Mouse (Mus musculus) naive thymus-derived CD4-positive, alpha-beta T cell, adult 2 months (primary cell): Measurements from ENCODE around the gene B3gat3.
"Not testable (repeated sequence)": the region's sequence is repeated elsewhere in the genome, so short reads cannot be mapped to it uniquely, and the experiment has no call there.

Experiments
- DNase-seq: peaks from one replicate; pipeline ENCODE4 v3.0.0-alpha.2; 2011; ENCODE audit warnings: low read depth

Gene B3gat3

DNA sequence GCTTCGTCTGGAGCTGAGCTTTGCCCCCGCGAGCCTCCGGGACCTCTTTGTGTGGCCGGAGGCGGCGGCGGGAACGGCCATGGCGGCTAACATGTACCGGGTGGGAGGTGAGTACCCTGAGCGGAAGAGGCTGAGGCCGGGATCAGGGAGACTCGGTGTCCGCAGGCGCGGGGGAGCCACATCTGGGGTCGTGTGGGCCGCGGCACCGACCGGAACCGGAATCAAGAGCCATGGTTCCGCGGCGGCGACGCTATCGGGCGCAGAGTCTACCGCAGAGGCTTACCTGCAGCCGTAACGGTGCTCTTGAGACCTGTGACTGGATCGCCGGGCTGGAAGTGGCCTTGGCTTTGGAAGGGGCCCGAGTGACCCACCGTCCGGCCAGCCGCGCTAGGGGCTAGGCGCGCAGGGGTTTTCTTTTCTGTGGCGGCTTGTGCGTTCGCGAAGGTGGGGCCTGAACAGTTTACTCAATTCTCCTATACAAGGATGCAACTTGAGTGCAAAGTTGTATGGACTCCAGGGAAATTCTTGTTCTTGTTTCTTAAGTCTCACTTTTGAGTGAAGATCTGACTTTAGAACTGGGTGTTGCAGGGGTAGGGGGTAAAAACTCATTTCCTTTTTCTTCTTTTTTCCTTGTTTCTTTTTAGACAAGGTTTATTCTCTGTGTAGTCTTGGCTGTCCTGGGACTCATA lies 22.2 kb downstream of the B3gat3 start:
- DNase-seq = no peak

DNA sequence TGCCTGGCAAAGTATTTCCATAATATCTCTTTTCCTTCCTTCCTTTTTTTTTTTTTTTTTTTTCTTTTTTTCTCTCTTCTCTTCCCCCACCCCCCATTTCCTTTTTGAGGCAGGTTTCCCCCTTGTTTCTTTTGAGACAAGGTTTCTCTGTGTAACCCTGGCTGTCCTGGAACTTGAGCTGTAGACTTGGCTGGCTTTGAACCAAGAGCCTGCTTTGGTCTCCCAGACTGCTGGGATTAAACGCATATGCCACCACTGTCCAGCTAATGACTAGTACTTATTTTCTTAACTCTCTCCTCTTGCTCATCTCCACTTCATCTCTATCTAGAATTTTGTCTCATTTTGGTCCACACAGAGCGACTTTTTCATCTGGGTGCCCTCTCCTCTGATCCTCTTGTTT lies 22.9 kb downstream of the B3gat3 start:
- DNase-seq = no peak

DNA sequence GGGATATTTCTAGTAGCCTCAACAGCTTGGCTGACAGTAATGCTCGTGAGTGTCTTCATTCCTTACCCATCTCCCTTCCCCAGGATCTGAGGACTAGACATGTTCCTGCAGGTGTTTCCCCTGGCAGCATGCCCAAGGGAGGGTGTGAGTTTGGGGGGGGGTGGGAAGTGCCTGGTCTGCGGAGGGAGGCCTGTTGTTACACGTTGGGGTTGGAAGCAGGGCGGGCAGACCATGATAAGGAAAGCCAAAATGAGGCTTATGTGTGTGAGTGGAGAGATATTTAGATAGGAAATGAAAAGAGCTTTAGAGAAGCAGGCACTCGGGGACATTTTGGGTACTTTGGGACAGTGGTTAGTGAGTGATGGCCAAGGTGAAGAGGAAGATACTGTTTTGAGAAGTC lies 23.9 kb downstream of the B3gat3 start:
- no peak for DNase-seq

DNA sequence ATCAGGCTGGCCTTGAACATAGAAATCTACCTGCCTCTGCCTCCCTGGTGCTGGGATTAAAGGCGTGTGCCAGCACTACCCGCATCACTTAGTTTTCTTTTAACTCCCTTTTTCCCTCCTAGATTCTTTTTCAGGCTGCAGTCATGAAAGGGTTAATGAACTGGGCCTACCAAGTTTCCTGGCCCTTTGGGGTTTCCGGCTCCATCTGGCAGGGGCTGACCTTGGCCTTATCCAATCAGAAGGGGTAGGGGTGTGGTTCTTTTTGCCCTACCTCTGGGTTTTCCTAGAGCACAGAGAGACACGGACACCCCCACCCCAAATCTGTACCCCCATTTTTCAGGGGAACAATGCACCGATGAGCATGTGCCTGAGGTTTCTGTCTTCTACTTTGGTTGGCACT lies 24.6 kb downstream of the B3gat3 start:
- DNase-seq = peak; percentile 73

DNA sequence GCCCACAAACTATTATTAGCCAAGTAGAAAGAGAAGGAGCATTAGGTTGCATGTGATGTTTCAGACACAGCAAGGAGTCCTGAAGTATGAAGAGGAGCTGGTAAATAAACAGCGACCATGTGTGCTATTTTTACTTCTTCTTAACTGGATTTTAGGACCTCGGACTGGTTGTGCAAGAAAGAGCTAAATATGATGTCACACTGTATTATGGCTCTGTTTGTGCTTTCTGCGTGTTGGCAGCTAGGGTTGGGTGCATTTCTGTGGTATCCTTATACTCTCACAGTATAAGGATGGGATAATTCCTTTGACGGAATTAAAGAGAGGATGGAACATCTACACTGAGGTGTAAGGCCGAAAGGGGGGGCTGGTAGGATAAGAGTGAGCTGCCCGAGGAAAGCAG lies 25.1 kb downstream of the B3gat3 start:
- DNase-seq = no peak

DNA sequence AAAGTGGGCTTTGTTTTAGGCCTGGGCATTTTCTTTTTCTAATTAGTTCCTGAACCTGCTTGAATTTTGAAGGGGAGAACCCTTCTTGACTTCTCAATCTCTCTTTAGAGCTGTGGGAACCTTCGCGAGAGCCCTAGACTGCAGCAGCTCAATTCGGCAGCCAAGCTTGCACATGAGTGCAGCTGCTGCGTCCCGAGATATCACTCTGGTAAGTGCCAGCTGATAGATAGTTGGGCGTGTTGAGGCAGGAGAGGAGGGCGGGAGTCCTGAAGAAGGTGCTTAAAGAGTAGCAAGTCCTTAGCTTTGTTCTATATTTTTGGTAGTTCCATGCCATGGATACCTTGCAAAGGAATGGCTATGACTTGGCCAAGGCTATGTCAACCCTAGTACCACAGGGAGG lies 26.8 kb downstream of the B3gat3 start:
- DNase-seq = no peak

DNA sequence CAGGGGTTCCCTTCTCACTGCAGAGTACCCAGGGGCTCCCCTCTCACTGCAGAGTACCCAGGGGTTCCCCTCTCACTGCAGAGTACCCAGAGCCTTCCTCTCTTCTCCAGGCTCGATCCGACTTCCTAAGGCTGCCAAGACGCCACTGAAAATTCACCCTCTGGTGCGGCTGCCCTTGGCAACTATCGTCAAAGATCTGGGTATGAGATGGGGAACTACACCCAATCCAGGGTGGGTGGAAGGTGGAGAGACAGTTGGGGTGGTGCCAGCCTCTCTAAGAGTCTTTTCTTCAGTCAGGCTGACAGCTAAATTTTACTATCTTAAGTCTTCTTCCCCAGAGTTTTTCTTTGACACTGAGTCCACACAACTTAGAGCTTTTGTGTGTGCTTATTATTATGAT lies 30.0 kb downstream of the B3gat3 start:
- no peak for DNase-seq

DNA sequence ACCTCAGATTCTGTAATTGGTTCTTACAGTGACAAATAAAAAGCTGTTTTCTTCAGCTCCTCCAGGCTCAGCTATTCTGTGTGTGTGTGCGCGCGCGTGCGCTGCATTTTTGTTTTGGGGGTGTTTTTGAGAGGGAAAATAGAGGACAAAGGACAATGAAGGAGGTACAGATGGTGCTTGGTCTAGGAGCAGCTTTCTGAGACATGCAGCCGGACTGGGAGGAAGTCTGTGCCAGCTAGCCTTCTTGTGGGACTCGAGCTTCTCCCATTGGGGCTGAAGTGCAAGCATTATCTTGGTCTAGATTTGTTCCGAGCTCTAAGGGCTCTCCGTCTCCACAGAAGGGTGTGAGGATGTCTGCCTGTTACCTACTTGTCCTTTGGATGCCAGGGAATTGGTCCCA lies 32.1 kb downstream of the B3gat3 start:
- no peak for DNase-seq

DNA sequence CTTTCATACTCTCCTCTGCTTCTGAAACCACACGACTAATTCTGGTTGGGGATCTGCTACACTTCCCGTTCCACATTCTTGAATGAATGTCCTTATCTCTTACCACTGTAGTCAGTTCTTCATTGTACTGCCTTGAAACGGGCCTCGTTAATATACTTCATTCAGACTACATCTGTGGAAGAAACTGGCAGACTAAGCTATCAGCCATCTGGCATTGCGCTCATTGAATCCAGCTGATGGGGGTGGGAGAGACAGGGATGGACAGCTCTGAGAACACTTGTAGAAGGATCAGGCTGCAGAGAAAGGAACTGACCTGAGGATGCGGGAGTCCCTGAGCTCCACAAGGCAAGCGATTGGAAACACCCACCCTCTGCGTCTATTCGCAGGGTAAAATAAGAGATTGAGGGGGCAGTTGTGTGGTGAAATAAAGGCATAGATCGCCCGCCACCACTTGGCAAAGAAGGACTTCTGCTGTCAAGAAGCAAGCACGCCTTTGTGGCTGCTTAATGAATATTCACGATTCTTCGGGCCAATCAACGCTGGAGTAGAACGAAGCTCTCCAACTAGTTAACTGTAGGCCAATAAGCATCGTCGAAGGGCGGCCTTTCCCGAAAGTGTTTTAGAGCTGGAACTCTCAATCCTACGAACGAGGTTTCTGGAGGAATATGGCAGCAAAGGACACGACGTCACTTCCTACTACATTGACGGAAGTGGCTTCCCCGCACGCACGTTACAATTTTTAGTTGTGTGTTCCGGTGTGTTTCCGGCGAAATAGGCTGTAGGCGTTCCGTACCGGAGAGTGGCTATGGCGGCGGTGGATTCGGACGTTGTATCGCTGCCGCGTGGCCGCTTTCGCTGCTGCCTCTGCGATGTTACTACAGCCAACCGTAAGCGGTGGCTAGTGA lies 33.2 kb downstream of the B3gat3 start, which contains the start of gene Tut1:
Gene Tut1 (plus strand): TSS at position 713 of the 905 bp plus-strand sequence.
- peak; percentile 97 for DNase-seq

DNA sequence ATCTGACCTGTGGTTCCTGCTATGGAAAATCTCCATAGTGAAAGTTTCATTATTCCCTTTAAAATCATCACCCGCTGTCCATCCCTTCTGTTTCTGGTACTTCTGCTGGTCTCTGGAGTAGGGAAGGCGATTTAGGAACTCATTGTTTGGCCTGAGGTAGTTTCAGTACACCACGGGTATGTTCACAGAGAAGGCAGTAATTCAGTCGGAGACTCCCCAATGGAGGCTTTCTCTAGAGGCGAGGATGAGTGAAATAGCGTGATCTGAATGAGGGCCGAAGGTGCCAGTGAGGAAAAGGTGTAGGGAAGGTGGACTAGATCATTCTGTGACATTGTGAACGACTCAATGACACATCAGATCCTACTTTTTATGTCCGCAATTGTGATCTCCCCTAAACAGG lies 34.0 kb downstream of the B3gat3 start:
- DNase-seq = peak; percentile 44

DNA sequence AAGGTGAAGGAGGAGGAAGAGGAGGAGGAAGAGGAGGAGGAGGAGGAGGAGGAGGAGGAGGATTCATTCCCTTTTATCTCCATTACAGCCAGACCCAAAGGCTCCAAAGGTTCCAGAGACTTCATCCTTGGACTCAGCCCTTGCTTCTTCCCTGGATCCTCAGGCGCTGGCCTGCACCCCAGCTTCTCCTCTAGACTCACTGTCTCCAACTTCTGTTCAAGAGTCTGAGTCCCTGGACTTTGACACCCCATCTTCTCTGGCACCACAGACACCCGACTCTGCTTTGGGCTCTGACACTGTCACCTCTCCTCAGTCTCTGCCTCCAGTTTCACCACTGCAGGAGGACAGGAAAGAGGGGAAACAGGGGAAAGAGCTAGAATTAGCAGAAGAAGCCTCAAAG lies 42.1 kb downstream of the B3gat3 start:
- DNase-seq = no peak

DNA sequence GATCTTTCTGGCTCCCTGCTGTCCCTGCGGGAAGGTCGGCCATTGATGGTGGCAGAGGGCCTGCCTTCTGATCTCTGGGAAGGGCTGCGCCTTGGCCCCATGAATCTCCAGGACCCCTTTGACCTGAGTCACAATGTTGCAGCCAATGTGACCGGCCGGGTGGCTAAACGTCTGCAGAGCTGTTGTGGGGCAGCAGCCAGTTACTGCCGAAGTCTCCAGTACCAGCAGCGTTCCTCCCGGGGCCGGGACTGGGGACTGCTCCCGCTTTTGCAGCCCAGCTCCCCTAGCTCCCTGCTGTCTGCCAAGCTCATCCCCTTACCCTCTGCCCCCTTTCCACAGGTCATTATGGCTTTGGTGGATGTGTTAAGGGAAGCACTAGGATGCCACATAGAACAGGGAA lies 44.9 kb downstream of the B3gat3 start:
- DNase-seq = no peak

DNA sequence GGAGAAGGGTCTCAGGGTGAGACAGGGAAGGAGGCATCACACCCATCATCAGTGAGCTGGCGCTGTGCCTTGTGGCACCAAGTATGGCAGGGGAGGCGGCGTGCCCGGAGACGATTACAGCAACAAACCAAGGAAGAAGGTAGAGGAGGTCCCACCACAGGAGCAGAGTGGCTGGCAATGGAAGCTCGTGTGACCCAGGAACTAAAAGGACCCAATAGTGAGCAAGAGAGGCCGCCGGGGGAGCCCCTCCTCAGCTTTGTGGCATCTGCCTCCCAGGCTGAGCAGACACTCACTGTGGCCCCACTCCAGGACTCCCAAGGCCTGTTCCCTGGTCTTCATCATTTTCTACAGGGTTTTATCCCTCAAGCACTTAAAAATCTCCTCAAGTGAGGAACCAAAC lies 45.6 kb downstream of the B3gat3 start:
- DNase-seq = no peak

DNA sequence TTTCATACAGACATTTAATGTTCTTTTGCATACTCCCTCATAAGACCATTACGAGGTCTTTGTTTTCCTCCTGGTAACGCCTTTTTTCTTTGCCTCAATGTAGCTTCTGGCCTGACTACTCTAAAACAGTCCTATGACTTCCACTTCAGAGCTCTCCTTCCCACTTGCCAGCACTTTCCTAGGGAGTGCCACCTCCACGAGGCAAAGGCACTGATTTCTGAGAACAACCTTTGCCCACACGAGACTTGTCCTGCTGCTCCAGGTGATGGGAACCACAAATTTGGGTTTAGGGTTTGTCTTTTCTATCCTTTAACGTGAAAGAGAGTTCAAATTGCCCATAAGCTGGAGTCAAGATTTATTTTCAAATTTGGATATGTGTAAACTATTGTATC lies 46.0 kb downstream of the B3gat3 start:
- no peak for DNase-seq

DNA sequence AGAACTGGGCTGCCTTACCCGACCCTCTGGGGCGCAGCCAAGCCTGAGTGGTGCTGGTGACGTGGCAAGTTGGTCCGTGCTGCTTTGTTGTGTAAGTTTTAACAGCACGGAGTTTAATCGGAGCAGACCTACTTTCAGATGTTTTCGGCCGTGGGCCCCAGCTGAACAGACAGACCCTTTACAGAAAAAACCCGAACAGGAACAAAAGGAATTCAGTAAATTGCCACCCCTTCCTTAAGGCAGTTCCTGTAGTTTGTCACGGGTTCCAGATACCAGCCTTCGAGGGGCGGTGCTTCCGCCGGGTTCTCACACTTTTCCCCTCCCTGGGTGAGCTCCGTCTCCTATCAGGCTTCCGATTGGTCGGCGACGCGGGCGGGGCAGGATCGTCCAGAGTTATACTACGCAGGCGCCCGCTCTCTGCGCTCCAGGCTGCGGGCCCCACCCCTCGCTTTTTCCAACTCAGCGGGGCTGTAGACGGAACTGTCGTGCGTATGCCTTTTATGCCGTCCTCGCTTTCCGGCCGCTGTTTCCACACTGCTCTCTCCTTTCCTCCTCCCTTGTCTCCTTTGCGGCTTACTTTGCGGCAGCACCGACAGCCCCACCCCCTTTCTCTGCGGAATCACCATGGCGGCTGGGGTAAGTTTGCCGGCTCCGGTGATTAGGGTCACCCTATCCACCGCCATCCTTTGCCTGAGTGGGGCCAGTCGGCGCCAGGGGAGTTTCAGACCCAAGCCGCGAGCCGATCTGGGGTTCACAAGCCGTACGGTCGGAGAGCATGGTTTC lies 46.6 kb downstream of the B3gat3 start, which contains the start of gene Eef1g:
Gene Eef1g (plus strand): TSS at position 452 of the 783 bp plus-strand sequence.
- peak; percentile 99 for DNase-seq

DNA sequence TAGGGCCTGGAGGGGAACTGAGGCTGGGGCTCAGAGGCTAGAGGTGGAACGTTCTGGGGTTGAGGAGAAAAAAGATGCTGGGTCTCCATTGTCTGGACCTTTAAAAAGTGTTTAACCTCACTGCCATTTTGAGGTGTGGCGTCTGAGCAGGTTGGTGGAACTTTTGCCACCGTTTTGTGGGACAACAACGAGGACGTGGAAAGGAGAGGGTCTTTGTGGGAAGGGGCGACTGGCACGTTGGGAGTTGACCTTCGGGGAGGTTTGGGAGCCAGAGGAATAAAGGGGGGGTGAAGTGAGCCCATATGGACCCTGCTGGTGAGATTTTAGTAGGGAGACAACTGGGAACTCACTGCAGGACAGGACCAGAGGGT lies 47.2 kb downstream of the B3gat3 start:
- DNase-seq = no peak

DNA sequence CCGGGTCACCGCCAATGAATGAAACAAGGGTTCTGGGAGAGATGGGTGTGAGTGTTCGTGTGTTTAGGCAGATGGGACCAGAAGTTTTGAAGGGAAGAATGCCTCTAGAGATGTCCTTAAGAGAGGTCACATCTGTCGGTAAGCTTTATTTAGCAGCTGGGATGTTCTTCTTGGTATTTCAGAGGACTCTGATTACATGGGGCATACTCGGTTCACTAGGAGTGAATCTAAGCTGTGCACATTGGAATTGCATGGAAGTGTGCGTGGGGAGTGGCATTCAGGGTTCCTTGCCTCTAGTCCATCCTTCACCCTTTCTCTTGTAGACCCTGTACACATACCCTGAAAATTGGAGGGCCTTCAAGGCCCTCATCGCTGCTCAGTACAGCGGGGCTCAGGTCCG lies 47.7 kb downstream of the B3gat3 start:
- peak; percentile 41 for DNase-seq

DNA sequence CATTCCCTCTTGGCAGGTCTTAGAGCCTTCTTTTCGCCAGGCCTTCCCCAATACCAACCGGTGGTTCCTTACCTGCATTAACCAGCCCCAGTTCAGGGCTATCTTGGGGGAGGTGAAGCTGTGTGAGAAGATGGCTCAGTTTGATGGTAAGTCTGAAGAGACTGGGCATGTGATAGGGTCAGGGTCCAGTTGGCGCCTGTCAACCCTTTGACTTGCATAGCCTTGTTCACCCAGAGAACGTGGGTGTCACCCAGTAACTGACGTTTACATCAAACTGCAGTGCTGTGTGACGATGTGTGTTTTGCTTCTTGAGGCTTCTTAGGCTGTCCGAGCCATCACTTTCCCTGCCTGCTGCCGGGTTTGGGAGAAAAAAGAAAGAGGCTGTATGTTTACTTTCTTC lies 52.3 kb downstream of the B3gat3 start:
- not testable (repeated sequence) for DNase-seq

DNA sequence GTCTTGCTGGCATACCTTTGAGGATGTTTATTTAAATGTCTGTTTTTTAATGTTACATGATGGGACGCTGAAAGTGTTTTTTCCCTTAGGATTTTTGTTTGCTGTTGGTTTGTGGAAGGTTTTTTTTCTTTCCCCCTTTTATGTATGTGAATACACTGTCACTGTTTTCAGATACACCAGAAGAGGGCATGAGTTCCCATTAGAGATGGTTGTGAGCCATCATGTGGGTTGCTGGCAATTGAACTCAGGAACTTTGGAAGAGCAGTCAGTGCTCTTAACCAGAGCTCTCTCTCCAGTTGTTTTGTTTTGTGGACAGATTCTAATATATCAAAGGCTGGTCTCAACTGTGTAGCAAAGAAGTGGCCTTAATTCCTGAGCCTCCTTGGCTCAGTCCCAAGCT lies 54.5 kb downstream of the B3gat3 start:
- DNase-seq = no peak

DNA sequence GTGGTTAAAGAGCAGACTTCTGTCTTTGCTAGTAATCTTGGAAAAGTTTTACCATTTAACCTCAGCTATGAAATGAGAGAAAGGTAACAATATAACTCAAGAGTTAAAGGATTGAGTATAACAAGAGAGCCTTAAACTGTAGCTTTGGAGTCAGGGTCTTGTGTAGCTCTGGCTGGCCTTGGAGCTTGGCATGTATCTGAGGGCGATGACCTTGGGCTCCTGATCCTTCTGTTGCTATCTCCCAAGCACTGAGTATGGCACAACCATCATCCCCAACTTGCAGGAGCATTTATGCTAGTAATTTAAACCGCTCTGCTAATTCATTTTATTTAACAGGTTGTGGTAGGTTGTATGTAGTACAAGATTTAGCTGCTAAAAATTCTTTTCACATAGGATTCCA lies 55.3 kb downstream of the B3gat3 start:
- DNase-seq = no peak

DNA sequence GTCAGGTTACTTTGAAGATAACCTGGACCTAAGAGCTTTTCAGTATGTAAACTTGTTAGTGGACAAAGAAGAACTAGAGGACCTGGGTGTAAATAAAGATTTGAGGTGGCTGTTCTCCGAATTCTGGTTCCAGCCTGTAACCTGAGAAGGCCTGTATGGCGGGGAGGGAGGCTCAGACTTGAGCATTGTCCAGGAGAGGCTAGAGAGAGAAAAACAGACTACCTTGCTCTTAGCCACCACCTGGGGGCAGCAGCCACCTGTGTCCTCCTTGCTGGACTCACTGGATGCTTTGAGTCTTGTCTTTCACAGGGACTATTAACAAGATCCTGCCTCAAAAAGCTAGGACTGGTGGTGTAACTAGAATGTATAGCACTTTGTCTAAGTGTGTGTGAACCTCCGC lies 56.4 kb downstream of the B3gat3 start:
- peak; percentile 85 for DNase-seq
